Mouse (Mus musculus) cerebellum, adult 2 months (tissue): ENCODE measurements at regions not wholly inside any gene's neighbourhood (a gene's known extent, or its start where the extent isn't known, plus 50 kb on each side); places are given as distances from the start of the nearest gene placed in this dataset.

Source experiments
- DNase-seq, 2 experiments: peaks; one replicate each; pipeline ENCODE4 v3.0.0; 2021
- H3K27ac ChIP-seq: fragments of 200-500 bp; 2 replicates; pipeline ENCODE4 v1.5.1; 2012; ENCODE audit warnings: low read length, control low read depth, inconsistent platforms; ENCODE audit not compliant: insufficient read depth
- H3K27me3 ChIP-seq: fragments of 200-500 bp; 2 replicates; pipeline ENCODE4 v1.6.1; 2012; ENCODE audit warnings: inconsistent platforms, mild to moderate bottlenecking, low read length, moderate library complexity; ENCODE audit not compliant: control insufficient read depth, insufficient read depth
- H3K4me1 ChIP-seq: fragments of 200-500 bp; 2 replicates; pipeline ENCODE4 v1.6.1; 2011; ENCODE audit warnings: low read length; ENCODE audit not compliant: control insufficient read depth, insufficient read depth
- H3K4me3 ChIP-seq: fragments of 200-500 bp; replicated peaks from 2 replicates; pipeline ENCODE3; 2011; ENCODE audit warnings: mild to moderate bottlenecking, low read depth, low read length, control low read depth; ENCODE audit not compliant: insufficient read depth
- CTCF ChIP-seq: fragments of 200-500 bp; IDR thresholded peaks from 2 replicates; pipeline ENCODE4 v1.5.1; 2011; ENCODE audit warnings: low read depth, mild to moderate bottlenecking, control low read depth, low read length, moderate library complexity, borderline replicate concordance; ENCODE audit not compliant: insufficient read depth
- POLR2A ChIP-seq: fragments of 200-500 bp; IDR thresholded peaks from 2 replicates; pipeline ENCODE4 v1.6.1; 2011; ENCODE audit warnings: low read length, control low read depth, borderline replicate concordance; ENCODE audit not compliant: insufficient read depth
- WGBS: fragments of 180-500 bp; shearing (Covaris S2); methylation state at CpG from one replicate; pipeline ENCODE4 v1.1.7; 2018; 5-methylcytosine and 5-hydroxymethylcytosine counted together

GRCm38 (mm10) chr9:41345338-41345737 is 183.8 kb upstream of the Ubash3b start:
- WGBS: 55% methylated on average over 2 of the region's 2 CpGs
- Histone ChIP-seq H3K4me1 (no peaks in the 10 kb centered on the region), H3K4me3 (no peak overlapping the region), H3K27ac (no peak overlapping the region), H3K27me3 (no peaks in the 10 kb centered on the region)
- TF ChIP-seq POLR2A: no peak
- TF ChIP-seq CTCF: no peak
- DNase-seq: no peak

- TF ChIP-seq CTCF (no peak), POLR2A (no peak)
- WGBS: 92% methylated on average over 2 of the region's 2 CpGs
- no peak overlapping the region for H3K27ac ChIP-seq
- DNase-seq: no peak
- H3K27me3 ChIP-seq: no peaks in the 10 kb centered on the region
- H3K4me3 ChIP-seq: no peak overlapping the region
- no peaks in the 10 kb centered on the region for H3K4me1 ChIP-seq
Measured at GRCm38 (mm10) chr9:41337375-41337774, 175.9 kb upstream of the Ubash3b start.

- TF ChIP-seq CTCF (no peak), POLR2A (no peak)
- Histone ChIP-seq H3K27me3 (no peaks in the 10 kb centered on the region), H3K27ac (no peak overlapping the region), H3K4me3 (no peak overlapping the region), H3K4me1 (no peaks in the 10 kb centered on the region)
- no peak for DNase-seq
- 85% methylated on average over 6 of the region's 6 CpGs for WGBS
Measured at GRCm38 (mm10) chr9:41336801-41337200, 175.3 kb upstream of the Ubash3b start.

- H3K27me3 ChIP-seq: no peaks in the 10 kb centered on the region
- TF ChIP-seq CTCF: no peak
- no peak for TF ChIP-seq POLR2A
- H3K4me3 ChIP-seq: no peak overlapping the region
- 29% methylated on average over 10 of the region's 10 CpGs for WGBS
- no peaks in the 10 kb centered on the region for H3K4me1 ChIP-seq
- DNase-seq: no peak
- no peak overlapping the region for H3K27ac ChIP-seq
Measured at GRCm38 (mm10) chr9:41334462-41335241, 173.2 kb upstream of the Ubash3b start.

GRCm38 (mm10) chr9:41333526-41333925 is 172.0 kb upstream of the Ubash3b start:
- no peak for TF ChIP-seq POLR2A
- WGBS: 94% methylated on average over 1 of the region's 1 CpGs

GRCm38 (mm10) chr9:41328959-41329358 is 167.5 kb upstream of the Ubash3b start:
- Histone ChIP-seq H3K4me3 (no peak overlapping the region), H3K4me1 (no peaks in the 10 kb centered on the region)

More at GRCm38 (mm10) chr9:41333526-41333925, 172.0 kb upstream of the Ubash3b start:
- Histone ChIP-seq H3K27me3 (no peaks in the 10 kb centered on the region), H3K27ac (no peak overlapping the region), H3K4me3 (no peak overlapping the region), H3K4me1 (no peaks in the 10 kb centered on the region)
- no peak for DNase-seq

GRCm38 (mm10) chr9:41328480-41328879 is 167.0 kb upstream of the Ubash3b start:
- no peaks in the 10 kb centered on the region; the same call in 1 of the 2 replicates for H3K27me3 ChIP-seq
- WGBS: 61% methylated on average over 5 of the region's 5 CpGs
- no peak for DNase-seq
- no peak overlapping the region for H3K4me3 ChIP-seq
- 0 out of 2 replicates have a peak overlapping the region, but pooled peaks have one; percentile 13 for H3K27ac ChIP-seq
- no peak for TF ChIP-seq CTCF
- TF ChIP-seq POLR2A: no peak
- no peaks in the 10 kb centered on the region for H3K4me1 ChIP-seq

More at GRCm38 (mm10) chr9:41328959-41329358, 167.5 kb upstream of the Ubash3b start:
- TF ChIP-seq CTCF (no peak), POLR2A (no peak)
- H3K27ac ChIP-seq: no peak overlapping the region
- WGBS: 91% methylated on average over 1 of the region's 1 CpGs
- no peaks in the 10 kb centered on the region; the same call in 1 of the 2 replicates for H3K27me3 ChIP-seq
- DNase-seq: no peak

GRCm38 (mm10) chr9:41328056-41328455 is 166.6 kb upstream of the Ubash3b start:
- Histone ChIP-seq H3K27me3 (no peaks in the 10 kb centered on the region; the same call in 1 of the 2 replicates), H3K4me1 (no peaks in the 10 kb centered on the region), H3K27ac (no peak overlapping the region), H3K4me3 (no peak overlapping the region)
- TF ChIP-seq CTCF (no peak), POLR2A (no peak)
- 45% methylated on average over 1 of the region's 1 CpGs for WGBS
- DNase-seq: no peak
